Mouse (Mus musculus): ENCODE results near the gene Zfp229.
A peak's percentile ranks its signal among the peaks of the same experiment; 100 is the strongest.
"Not testable (repeated sequence)": the region's sequence is repeated elsewhere in the genome, so short reads cannot be mapped to it uniquely, and the experiment has no call there.

Zfp229 gene

DNA sequence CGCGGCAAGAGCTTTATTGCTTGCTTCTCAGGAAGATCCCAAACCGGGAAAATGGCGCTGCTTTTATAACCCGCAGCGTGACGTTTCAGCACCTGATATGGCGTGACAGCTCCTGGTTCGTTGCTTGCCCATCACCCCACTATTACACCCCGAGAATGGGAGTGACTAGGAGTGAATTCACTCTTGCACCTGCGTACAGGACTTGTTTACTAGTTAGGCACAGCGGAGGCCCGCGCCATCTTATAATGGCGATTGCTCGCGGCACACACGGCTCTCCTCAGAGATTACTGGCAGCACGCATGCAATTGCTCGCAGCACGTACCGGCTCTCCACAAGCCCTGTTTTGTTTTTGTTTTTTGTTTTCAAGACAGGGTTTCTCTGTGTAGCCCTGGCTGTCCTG lies at the start of gene Zfp229:
Zfp229 (plus strand) TSS at position 301 of the 400 bp plus-strand sequence.
- not testable (repeated sequence) for DNase-seq

DNA sequence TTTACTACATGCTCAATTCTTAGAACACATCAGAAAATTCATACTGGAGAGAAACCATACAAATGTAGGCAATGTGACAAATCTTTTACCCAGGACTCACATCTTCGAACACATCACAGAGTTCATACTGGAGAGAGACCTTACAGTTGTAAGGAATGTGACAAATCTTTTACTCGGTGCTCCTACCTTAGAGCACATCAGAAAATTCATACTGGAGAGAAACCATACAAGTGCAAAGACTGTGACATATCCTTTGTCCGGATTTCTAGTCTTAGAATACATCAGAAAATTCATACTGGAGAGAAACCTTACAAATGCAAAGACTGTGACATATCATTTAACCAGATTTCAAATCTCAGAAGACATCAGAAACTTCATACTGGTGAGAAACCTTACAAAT lies 39.0 kb upstream of the Zfp229 start, which contains the start of gene Gm10226:
Gm10226 (plus strand) TSS at position 301 of the 400 bp plus-strand sequence.
- no peak for DNase-seq

DNA sequence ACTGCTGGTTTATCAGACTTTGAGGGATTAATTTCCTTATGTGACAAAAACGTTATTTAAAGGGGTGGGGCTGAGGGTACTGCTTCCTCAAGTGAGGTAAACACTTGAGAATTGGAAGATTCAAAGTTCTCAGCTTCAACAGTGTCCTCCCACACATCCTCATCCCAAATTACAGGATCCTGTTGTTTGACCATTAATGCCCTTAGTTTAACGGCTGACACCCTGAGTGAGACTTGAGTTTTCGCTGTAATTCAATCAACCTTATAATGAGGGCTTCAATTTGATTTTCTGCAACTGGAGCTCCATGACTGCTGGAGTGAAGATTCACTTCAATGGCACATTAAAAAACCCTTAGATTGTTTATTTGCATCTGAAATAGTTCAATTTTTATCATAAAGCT lies 37.3 kb upstream of the Zfp229 start:
- no peak for DNase-seq

DNA sequence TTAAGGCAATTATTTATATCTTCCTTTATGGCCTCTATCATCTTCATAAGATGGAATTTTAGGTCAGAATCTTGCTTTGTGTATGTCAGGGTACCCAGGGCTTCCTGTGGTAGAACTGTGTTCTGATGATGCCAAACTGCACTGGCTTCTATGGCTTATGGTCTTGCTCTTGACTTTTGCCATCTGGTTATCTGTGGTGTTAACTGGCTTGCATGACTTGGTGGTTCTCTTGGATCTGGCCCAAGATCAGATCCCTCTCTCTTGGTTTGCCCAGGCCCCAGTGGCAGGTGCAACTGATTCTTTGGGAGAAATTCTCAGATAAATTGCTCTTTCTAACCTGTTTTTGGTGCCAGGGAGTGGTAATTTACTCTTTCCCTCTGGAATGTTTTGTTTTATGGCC lies 34.5 kb upstream of the Zfp229 start:
- DNase-seq = no peak

- no peak for DNase-seq
These were observed 28.0 kb upstream of the Zfp229 start for GRCm38 (mm10) chr17:21702281-21703240.

- no peak for DNase-seq
These were observed 27.2 kb upstream of the Zfp229 start for GRCm38 (mm10) chr17:21703414-21703813.

DNA sequence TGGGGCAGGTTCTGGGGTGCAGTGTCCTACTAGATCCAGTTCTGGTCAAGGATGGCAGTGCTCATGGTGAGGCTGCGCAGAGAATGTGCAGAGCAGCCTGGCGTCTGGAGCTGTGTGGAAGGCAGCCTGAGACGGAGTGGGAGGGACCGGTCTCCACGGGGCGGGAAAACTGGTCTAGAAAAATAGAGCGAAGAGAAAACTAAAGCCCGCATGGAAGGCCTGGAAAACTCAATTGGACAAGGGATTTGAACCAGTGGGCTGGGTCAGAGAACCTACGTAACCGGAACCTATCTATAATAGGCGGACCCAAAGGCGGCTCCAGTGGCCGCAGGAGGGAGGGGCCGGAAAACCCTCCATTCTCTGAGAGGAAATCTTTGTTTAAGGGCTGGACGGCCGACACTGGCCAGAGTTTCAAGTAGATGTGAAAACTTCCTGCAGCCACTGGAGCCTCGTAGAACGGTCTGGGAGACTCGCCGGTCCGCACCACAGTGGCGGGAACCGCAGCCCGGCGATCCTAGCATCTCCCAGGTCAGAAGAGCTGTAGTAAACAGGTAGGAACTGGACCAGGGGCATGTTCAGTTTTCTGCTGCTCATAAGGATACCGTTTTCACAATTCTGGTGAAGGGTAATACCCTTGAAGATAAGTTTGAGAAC lies 23.1 kb upstream of the Zfp229 start, which contains the start of gene Zfp760:
Zfp760 (plus strand) TSS at position 399 of the 654 bp plus-strand sequence.
- peak; percentile 92 to 93 for DNase-seq

GRCm38 (mm10) chr17:21708401-21708800 lies 22.2 kb upstream of the Zfp229 start:
- DNase-seq = no peak

- no peak for DNase-seq
These were observed 2.5 kb downstream of the Zfp229 start for GRCm38 (mm10) chr17:21733049-21733448.

DNA sequence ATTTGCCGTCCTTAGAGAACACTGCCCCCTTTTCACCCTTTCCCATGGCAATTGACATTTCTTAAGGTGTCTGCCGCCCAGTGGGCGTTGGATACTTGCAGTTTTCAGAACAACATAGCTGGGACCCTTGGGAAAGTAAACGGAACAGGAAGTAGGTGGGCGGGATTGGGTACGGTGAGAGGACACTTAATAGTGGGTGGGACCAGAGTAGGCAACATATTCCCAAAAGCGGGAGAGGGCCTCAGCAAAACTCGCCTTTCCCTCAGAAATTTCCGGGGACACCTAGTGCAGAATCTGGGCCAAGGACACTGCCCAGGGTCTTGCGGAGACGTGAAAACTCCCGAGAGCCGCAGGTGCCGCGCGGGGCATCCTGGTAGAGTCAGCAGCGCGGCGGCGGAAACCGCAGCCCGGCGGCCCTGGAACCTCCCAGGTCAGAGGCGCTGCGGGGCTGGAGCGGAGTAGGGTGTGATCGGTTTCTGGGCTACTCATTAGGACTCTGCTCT lies 3.0 kb downstream of the Zfp229 start:
- peak; percentile 72 to 82 for DNase-seq

DNA sequence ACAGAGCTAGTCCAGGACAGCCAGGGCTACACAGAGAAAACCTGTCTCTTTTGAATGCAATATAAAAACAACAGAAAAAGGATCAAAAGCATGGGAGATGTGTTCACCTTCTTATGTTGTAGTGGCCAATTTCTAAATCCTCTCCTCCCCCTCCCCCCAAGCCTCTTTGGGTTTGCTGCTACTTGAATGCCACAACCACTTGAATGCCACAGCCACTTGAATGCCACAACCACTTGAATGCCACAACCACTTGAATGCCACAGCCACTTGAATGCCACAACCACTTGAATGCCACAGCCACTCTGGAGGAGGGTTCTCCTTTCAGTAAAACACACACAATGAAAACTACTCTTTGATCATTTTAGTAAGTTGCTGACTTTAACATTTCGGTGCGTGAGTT lies 22.2 kb downstream of the Zfp229 start:
- DNase-seq = no peak

- peak in 1 of 2 experiments; percentile 9 for DNase-seq
These were observed 23.0 kb downstream of the Zfp229 start for GRCm38 (mm10) chr17:21753342-21754208.

DNA sequence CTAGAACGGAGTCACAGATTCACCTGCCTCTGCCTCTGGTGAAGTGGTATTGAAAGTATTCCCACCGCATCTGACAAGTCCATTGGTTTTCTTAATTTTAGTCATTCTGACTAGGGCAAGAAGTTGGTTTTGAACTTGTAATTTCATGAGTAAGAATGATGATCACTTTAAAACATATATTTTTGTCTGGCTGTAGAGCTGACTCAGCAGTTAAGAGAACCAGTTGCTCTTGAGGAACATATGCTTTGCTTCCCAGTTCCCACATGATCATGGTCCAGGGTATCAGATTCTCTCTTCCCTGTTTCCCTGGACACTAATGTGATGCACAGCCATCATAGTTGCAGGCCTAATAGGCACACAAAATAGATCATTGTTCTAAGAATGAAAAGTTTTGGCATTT lies 39.7 kb downstream of the Zfp229 start:
- DNase-seq = no peak

GRCm38 (mm10) chr17:21792256-21792655 lies 61.7 kb downstream of the Zfp229 start:
- no peak for DNase-seq

DNA sequence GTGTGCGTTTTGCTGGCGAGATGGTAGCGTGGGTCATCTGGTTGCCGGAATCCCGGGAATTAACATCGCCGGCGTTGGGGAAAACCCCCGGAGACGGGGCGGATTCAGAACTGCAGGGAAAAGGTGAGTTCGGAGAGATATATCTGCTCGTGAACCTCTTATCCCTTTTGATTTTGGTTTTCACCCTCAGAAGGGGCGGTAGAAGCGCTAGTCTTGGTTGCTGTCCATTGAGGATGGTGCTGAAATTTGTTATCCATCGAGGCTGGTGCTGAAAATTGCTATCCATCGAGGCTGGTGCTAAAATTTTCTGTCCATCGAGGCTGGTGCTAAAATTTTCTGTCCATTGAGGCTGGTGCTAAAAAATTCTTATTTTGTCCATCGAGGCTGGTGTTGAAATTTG lies 70.8 kb downstream of the Zfp229 start:
- DNase-seq = not testable (repeated sequence)
